Mouse (Mus musculus) ES-CJ7 (cell line): ENCODE results near the gene Asb10.
A peak's percentile ranks its signal among the peaks of the same experiment; 100 is the strongest.

Source experiments
- DNase-seq: peaks from one replicate; pipeline ENCODE4 v3.0.0; 2011; ENCODE audit warnings: low read depth, low spot score

The Asb10 gene

DNA sequence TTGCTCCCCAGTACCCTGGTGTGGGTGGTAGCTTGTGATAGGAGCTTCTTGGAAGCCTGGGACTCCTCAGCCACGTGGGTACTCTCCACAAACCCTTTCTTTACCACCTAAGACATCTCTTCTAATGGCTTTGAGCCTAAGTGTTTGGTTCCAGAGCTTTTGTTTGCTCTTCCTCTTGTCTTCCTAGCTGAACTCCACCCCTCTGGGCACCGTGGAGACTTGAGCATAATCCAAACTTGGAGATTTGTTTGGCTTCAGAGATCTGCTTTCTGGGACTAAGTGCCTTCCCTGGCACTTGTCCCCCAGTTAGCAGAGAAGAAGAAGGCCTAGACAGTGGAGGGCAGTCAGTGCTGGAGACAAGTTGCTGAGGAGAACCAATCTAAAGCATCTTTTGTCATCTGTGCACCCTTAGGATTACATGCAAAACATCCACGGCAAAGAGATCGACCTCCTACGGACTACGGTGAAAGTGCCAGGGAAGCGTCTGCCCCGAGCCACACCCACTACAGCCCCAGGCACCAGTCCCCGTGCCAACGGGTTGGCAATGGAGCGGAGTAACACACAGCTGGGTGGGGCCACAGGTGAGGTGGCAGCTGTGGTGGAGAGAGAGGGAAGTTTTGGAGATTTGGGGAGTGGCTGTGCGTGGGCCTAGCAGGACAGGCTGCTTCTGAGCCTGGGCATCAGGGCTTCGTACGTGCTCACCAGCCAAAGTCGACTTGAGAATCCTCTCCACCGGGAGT lies 48.1 kb downstream of the Asb10 start:
- DNase-seq = no peak

DNA sequence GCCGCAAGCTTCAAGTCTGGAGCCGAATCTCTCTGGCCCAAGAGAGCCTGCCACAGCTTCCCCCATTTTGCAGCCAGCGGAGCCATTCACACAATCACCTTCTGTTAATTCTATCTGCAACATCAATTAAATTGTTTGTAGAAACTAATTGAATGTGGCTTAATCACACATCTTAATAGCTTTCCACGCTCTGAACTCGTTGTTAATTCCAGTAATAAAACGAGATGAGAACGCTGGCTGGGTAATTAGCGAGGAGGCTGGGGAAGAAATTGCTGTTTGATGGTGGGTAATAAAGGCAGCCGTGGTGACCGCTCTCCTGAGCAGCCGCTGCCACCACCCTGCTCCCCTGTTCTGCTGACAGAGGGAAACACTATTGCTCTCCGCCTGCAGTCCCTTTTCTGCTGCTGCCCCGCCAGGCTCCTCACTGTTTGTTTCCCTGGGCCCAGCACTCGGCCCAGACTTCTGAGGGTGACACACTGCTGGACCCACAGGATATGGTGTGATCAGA lies 50.3 kb downstream of the Asb10 start:
- no peak for DNase-seq

DNA sequence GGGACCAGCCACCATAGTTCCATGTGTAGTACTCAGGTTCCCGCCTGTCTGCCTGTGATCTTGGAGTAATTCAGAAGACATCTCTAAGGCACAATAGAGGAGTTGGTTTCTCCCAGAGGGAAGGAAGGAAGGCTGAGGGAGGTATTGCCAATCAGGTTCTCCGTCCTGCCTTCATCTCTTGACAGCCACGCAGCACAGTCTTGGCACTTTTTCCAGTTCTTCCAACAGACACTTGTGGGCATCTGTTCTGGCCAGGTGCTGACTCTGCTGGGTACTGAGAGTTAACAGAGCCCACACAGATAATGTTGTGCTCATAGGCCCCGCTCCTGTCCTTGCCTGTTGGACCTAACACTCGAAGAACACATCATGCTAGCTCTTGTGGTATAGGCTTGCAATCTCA lies 54.0 kb downstream of the Asb10 start:
- DNase-seq = no peak

DNA sequence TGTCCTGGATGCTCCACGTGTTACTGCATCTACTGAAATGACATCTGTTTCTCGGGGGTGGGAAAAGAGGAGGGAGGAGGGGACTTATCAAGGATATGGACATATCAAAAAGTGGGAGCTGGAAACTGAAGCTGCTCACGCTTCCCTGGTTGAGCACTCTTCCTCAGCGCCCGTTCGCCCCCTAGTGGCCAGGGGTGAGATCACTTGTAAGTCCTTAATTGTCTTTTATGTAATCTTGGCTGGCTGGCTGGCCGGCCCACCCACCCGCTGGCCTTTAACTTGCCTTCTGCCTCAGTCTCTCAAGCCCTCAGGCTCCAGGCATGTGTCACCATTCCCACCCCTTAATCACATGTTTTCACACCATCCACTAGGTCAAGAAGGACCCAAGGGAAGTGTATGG lies 54.7 kb downstream of the Asb10 start:
- DNase-seq = peak; percentile 87

DNA sequence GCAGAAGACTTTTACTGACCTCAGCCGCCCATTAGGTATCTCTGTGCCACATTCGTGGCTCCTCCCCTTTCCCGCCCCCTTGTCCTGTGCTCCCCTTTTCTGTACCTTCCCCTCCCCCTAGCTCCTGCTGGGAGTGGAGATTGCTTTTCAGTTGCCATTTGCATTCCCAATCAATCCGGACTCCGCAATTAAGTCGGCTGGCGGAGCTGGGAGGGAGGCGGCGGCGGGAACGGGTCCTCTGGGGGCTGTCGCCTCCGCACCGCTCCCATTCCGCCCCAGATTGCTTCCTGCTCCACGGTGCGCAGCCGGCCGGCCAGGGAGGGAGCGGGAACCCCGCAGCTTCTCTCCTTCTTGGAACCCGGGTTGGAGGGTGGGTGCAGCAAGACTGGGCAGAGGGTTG lies 55.8 kb downstream of the Asb10 start:
- DNase-seq = peak; percentile 82

DNA sequence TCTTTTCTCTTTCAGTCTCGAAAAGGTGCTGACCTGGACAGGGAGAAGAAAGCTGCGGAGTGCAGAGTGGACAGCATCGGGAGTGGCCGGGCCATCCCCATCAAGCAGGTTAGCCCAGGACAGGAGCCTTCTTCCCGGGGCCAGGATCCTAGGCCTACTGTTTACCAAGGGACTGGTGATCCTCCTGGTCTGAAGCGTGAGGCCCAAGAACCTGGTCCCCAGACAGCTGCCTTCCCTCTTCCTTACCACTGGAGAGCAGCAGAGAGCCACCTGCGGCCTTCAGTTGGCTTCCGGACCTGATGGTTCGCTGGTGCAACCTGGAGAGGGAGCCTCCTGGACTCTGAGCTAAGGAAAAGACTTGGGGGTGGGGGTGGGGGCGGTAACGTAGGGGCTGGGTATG lies 57.5 kb downstream of the Asb10 start:
- DNase-seq = peak; percentile 91
